Mouse (Mus musculus) B cell, adult (primary cell): Measurements from ENCODE around the gene Samm50. TPM values are rescaled to one million over a fixed set of nuclear protein-coding genes. Genes with fewer than 3 reads are reported as not detected.

Experiments used
- total RNA-seq: library from RNA; stranded (reverse); gene quantifications from 4 replicates; pipeline ENCODE4 v1.2.4, GENCODE M21; 2023; ENCODE audit not compliant: inconsistent age

The Samm50 gene
- 75.0 to 78.6 TPM (median 77.3 TPM) in 4 replicates for total RNA-seq

DNA sequence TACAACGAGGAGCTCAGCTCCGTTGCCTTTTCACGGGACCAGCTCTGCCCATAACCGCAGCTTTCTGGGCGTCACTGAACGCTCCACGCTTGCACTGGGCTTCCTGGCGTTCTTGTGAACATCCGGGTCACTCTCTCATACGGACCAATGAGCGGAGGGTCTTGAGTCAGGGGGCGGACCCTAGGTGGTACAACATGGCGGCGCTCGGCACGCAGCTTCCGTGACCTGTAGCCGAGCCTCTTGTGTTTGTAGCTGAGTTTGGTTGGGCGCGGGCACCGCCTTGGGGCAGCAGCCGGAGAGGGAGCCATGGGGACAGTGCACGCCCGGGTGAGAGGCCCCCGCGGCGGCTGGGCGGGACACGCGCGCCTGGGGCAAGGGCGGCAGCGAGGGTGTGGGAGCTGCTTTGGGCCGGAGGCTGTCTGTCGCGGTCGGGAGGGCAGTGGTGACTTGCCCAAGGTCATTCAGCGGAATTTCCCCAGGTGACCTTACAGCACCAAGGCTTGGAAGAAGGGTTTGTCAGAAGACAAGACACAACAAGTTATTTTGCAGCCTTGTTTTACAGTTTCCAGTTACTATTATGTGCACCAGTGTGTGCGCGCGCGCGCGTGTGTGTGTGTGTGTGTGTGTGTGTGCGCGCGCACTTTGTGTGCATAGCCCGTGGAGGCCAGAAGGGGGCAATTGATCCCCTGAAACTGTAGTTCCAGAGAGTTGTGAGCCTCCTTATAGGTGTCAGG, at the start of gene Samm50:
Samm50 (plus strand) TSS at position 184 of the 734 bp plus-strand sequence.

DNA sequence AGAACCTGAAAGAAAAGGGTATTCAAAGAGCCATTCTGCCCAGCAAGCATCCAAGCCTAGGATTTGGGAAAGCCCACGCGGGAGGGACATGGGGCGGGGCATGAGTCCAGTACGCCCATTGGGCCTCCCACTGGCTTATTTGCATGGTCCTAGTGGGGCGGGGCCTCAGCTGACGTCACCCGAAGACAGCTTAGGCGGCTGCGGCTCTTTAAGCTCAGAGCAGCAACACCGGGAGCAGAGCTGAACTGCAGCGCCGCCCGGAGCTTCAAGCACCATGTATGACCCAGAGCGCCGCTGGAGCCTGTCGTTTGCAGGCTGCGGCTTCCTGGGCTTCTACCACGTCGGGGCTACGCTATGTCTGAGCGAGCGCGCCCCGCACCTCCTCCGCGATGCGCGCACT, 24.4 kb upstream of the Samm50 start, which contains the start of gene Pnpla3:
Pnpla3 (plus strand) TSS at position 238 of the 400 bp plus-strand sequence.

DNA sequence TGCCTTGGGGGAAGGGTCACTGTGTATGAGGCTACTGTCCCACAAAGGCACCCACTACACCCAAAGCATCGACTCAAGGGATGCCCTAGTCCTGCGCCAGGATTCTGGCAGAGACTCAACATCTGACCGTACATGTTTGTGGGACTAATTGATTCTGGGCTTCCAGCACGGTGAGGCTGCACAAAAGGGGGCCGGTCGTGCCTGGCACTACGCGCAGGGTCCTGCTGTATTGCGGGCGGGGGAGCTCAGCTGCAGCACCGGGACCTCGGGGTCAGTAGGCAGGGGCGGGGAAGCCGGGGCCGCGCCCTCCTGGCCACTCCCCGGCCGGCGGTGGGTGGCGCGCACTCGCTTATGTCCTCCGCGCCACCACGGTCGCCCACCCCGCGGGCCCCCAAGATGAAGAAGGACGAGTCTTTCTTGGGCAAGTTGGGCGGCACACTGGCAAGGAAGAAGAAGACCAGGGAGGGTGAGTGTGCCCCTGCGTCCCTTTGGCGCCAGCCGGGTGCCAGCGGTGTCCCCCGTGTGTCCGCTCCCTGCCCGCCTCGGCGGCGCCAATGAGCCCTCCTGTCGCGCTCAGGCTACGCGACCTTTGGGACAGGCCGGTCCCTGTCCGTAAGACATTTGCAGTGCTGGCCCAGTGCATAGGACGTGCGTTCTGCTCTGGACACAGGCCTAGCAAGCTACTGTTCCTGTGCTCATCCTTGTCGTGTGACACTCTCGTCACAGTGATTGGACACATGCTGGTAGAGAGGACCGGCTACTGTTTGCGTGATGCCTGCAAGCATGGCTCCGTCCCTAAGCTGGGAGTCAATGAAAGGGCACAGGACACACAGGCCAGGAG, 39.9 kb downstream of the Samm50 start, which contains the start of gene Parvb:
Parvb (plus strand) TSS at position 323 of the 841 bp plus-strand sequence.

Other genes starting within 250 kb of the Samm50 start
- gene Efcab6, start 126.9 kb upstream of the Samm50 start, total RNA-seq, result not detected in 4 replicates
- not detected in 4 replicates for gene Sult4a1, start 86.5 kb upstream of the Samm50 start, total RNA-seq
- gene Pnpla5, start 69.1 kb upstream of the Samm50 start, total RNA-seq, result not detected in 4 replicates
- not detected in 4 replicates for gene Pnpla3, start 24.4 kb upstream of the Samm50 start, total RNA-seq
- gene Parvb, start 39.8 kb downstream of the Samm50 start, total RNA-seq, result 0.48 to 1.5 TPM (median 0.98 TPM) in 4 replicates
- gene Parvg, start 131.8 kb downstream of the Samm50 start, total RNA-seq, result 98.8 to 127 TPM (median 101 TPM) in 4 replicates